Mouse (Mus musculus) cortical plate, adult 2 months (tissue): ENCODE data around the gene BC107364. TPM values are rescaled to one million over a fixed set of nuclear protein-coding genes. Genes with fewer than 3 reads are reported as not detected.
"Not testable (repeated sequence)": the region's sequence is repeated elsewhere in the genome, so short reads cannot be mapped to it uniquely, and the experiment has no call there.

Experiments
- H3K27ac ChIP-seq: fragments of 200-500 bp; 2 replicates; pipeline ENCODE4 v1.5.1; 2012; ENCODE audit warnings: low read length, control low read depth, inconsistent platforms; ENCODE audit not compliant: insufficient read depth
- H3K4me1 ChIP-seq: fragments of 200-500 bp; 2 replicates; pipeline ENCODE4 v1.6.1; 2011; ENCODE audit warnings: low read length; ENCODE audit not compliant: control insufficient read depth, insufficient read depth
- H3K4me3 ChIP-seq: fragments of 200-500 bp; 2 replicates; pipeline ENCODE4 v1.5.1; 2011; ENCODE audit warnings: mild to moderate bottlenecking, low read length, control low read depth; ENCODE audit not compliant: insufficient read depth
- CTCF ChIP-seq: fragments of 200-500 bp; IDR thresholded peaks from 2 replicates; pipeline ENCODE4 v1.5.1; 2011; ENCODE audit warnings: mild to moderate bottlenecking, control low read depth, low read length; ENCODE audit not compliant: insufficient read depth; ENCODE audit errors: extremely low read depth
- POLR2A ChIP-seq: fragments of 200-500 bp; IDR thresholded peaks from 2 replicates; pipeline ENCODE4 v1.6.1; 2011; ENCODE audit warnings: mild to moderate bottlenecking, low read length, control low read depth; ENCODE audit not compliant: insufficient read depth; ENCODE audit errors: extremely low read depth
- polyA plus RNA-seq: library from polyadenylated mRNA; depleted of rRNA; stranded (reverse); fragments of >200 nt; gene quantifications from 2 replicates; pipeline ENCODE4 v1.2.3, GENCODE M21; 2012

Gene BC107364
- polyA plus RNA-seq, 1 experiment = not detected

DNA sequence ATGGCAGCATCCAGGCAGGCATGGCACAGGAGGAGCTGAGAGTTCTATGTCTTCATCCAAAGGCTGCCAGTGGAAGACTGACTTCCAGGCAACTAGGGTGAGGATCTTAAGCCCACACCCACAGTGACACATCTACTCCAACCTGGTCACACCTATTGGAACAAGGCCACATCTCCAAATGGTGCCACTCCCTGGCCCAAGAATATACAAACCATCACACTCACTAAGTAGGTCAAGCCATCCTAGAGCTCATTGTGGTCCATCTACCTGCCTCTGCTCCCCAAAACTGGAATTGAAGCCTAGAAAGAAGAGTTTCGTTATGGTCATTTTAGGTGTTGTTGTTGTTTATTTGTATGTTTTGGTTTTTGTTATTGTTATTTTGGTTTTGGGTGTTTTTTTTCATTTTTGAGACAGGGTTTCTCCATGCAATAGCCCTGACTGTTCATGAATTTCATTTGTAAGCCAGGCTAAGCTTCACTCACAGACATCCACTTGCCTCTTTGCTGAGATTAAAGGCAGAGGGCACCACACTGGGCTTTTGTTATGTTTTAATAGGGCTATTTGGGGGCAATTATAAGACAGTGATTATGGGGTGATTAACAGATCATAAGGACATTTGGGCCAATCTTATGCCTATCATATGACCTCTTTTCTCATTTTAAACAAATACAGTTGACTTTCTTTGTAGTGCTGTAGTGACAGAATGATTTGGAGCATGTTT is 43.5 kb upstream of the BC107364 start:
- H3K4me3 ChIP-seq = no peak overlapping the region
- no peaks in the 10 kb centered on the region for H3K4me1 ChIP-seq
- H3K27ac ChIP-seq = no peak overlapping the region
- TF ChIP-seq POLR2A (no peak), CTCF (no peak)

GRCm38 (mm10) chr3:96494912-96495311 is 42.8 kb upstream of the BC107364 start:
- TF ChIP-seq CTCF (no peak), POLR2A (no peak)
- no peaks in the 10 kb centered on the region for H3K4me1 ChIP-seq
- H3K27ac ChIP-seq = no peak overlapping the region

GRCm38 (mm10) chr3:96494456-96494855 is 42.4 kb upstream of the BC107364 start:
- H3K4me1 ChIP-seq, H3K4me3 ChIP-seq, H3K27ac ChIP-seq: not testable (repeated sequence)

More at GRCm38 (mm10) chr3:96494912-96495311, 42.8 kb upstream of the BC107364 start:
- H3K4me3 ChIP-seq = no peak overlapping the region

GRCm38 (mm10) chr3:96489636-96490035 is 37.5 kb upstream of the BC107364 start:
- H3K4me1 ChIP-seq, H3K4me3 ChIP-seq: not testable (repeated sequence)
- H3K27ac ChIP-seq = peak overlapping the region; percentile 84; the same call in 1 of the 2 replicates

GRCm38 (mm10) chr3:96488907-96489629 is 37.0 kb upstream of the BC107364 start:
- not testable (repeated sequence) for H3K4me1 ChIP-seq
- Histone ChIP-seq H3K27ac (peak overlapping the region; percentile 87; the same call in 1 of the 2 replicates), H3K4me3 (peak overlapping the region; percentile 61)

DNA sequence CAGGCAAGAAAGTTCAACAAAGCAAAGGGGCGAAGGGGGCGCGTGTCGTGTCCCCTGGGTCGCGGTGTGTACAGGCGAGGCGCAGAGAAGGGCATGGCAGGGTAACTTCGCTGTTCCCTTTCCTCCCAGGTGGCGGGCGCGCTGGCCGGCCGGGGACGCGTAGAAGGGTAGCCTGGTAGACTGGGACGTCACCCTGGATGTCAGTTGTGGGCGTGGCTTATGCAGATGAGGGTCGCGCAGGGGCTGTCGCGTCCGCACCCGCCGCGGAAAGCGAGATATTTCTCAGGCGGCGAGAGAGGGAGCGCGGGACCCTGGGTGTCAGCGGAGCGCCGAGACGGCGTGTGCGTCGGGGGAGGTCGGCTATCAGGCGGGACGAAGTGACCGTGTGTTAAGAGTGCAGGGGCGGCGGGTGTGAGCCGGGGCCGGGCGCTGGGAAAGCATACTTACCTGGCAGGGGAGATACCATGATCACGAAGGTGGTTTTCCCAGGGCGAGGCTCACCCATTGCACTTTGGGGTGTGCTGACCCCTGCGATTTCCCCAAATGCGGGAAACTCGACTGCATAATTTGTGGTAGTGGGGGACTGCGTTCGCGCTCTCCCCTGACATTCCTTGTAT is 36.3 kb upstream of the BC107364 start:
- H3K4me3 ChIP-seq = peak overlapping the region; percentile 38; the same call in 1 of the 2 replicates
- not testable (repeated sequence) for H3K4me1 ChIP-seq
- H3K27ac ChIP-seq = peak overlapping the region; percentile 96

DNA sequence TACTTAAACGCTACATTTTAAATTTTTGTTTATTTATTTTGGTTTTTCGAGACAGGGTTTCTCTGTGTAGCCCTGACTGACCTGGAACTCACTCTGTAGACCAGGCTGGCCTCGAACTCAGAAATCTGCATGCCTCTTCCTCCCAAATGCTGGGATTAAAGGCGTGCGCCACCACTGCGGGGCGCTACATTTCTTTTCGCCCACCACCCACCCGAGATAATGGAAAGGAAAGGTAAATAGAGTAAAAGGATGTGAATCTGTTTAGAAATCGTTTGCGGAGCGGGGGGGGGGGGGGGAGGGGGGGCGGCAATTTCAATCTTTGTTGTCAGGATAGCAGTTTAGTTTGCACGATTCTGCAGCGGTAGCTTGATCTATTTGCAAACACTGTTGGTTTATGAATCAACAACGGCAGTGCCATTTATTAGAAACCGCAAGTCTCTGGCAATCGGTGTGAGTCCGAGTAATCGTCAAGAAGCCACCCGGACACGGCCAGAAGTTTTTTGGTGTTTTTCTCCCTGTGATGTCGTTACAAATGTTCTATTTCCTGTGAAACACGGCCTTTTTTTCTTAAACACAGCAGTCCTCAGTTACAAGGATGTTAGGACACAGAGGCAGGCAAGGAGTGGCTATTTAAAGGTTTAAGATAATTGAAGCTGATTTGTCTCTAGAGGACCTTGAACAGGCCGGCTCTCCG is 35.6 kb upstream of the BC107364 start:
- H3K4me1 ChIP-seq = no peaks in the 10 kb centered on the region
- peak overlapping the region; percentile 38 for H3K4me3 ChIP-seq
- TF ChIP-seq CTCF (no peak), POLR2A (no peak)
- peak overlapping the region; percentile 96 for H3K27ac ChIP-seq

DNA sequence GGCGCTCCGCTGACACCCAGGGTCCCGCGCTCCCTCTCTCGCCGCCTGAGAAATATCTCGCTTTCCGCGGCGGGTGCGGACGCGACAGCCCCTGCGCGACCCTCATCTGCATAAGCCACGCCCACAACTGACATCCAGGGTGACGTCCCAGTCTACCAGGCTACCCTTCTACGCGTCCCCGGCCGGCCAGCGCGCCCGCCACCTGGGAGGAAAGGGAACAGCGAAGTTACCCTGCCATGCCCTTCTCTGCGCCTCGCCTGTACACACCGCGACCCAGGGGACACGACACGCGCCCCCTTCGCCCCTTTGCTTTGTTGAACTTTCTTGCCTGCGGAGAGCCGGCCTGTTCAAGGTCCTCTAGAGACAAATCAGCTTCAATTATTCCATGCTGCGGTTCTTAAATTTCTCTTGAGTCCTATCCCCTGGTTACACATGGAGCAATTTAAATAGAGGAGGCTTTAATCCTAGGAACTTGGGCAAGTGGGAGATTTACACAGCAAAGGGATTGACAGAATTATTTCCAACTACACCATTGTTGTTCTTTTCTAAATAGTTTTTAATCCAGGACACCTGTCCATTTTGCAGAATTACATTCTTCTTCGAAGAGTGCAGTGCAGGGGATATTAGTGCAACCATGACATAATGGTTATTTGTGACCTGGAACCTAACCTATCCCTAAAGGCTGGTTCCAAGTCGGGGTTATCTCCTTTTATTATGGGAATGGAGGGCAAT is 34.9 kb upstream of the BC107364 start:
- not testable (repeated sequence) for H3K27ac ChIP-seq, H3K4me1 ChIP-seq
- peak overlapping the region; percentile 38; the same call in 1 of the 2 replicates for H3K4me3 ChIP-seq

DNA sequence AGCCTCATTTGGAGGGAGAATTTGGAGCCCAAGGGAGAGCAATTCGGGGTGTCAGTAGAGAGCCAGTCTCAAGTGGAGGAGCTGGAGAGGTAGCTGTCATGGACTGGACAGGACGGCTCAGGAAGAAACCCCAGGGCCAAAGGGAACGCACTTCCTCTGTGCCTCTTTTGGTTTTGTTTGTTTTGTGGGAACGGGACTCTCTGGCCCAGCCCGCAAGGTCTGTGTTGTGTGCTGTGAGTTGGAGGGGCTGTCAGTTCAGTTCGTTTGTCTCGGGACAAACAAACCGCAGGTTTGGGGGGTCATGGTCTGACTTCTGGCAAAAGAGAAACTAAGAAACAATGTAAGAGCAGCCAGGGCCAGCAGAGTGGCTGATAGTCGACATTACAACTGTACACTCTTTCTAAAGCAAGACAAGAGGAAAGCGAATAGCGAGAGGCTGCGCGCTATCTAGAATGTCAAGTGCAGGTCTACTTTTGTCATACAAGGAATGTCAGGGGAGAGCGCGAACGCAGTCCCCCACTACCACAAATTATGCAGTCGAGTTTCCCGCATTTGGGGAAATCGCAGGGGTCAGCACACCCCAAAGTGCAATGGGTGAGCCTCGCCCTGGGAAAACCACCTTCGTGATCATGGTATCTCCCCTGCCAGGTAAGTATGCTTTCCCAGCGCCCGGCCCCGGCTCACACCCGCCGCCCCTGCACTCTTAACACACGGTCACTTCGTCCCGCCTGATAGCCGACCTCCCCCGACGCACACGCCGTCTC is 34.1 kb upstream of the BC107364 start:
- H3K4me3 ChIP-seq, H3K27ac ChIP-seq, H3K4me1 ChIP-seq: not testable (repeated sequence)
